In the genomic region with DNA sequence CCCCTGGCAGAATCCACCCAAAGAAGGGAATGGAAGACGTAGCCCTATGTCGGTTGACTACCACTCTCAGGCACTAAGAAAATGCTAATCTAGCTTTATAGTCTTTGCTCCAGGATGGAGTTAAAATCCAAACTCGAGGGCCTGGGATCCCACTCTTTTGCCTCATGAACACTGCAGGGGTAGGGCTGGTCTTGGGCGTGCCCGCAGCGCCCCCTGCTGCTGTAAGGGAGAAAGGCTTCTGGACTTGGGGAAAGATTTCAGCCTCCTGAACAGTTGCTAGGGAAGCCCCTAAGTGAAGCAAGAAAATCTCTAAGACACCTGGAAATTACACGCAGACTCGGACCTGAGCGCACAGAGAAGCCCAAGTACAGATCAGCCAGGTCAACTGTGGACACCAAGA, we compare ENCODE assay signal across 9 mouse cellular contexts. TPM values are rescaled to one million over a fixed set of nuclear protein-coding genes. Genes with fewer than 3 reads are reported as not detected.
DNase-seq lines count a peak whose midpoint lies in the region; TF ChIP-seq lines count a peak whose summit lies in the region.
"Had no signal": no experiment of that assay in that cellular context is flagged by ENCODE, and none has a peak within 500 bp of the region (broad histone marks: within the 10 kb centered on the region; RNA-seq: fewer than 3 reads in every experiment).

No protein-coding gene starts in this region.

- TF ChIP-seq POLR2A in spleen, adult 2 months (IDR thresholded peaks at IDR 0.05; ENCODE audit: low read depth, low read length) = no peak

- H3K4me3 ChIP-seq in ES-E14 (ENCODE audit: insufficient read depth in 1 of 2, low read depth in 1 of 2, low read length in 2 of 2, poor library complexity in 1 of 2, severe bottlenecking in 1 of 2) = no peak overlapping the region
- no peak overlapping the region for H3K4me3 ChIP-seq in spleen, adult 2 months (ENCODE audit: extremely low read depth, insufficient read depth, insufficient read length)
- H3K4me3 ChIP-seq: liver, embryonic 15.5 days had no signal

- no peaks in the 10 kb centered on the region for H3K36me3 ChIP-seq in ES-E14 (ENCODE audit: control insufficient read depth, insufficient read depth, low read length, poor library complexity, severe bottlenecking)
- H3K36me3 ChIP-seq in spleen, adult 2 months (ENCODE audit: control insufficient read depth, insufficient read depth, low read length) = no peaks in the 10 kb centered on the region
- H3K36me3 ChIP-seq: liver, embryonic 15.5 days had no signal

- no peak overlapping the region for H3K27ac ChIP-seq in ES-E14 (ENCODE audit: insufficient read depth, low read depth, low read length, poor library complexity, severe bottlenecking)
- no peak overlapping the region for H3K27ac ChIP-seq in spleen, adult 2 months (ENCODE audit: insufficient read depth, low read length)
- H3K27ac ChIP-seq: liver, embryonic 15.5 days had no signal

- peak; percentile 81 for TF ChIP-seq CTCF in spleen, adult 2 months (IDR thresholded peaks at IDR 0.05; ENCODE audit: extremely low read depth, insufficient read depth, insufficient read length, insufficient replicate concordance)

- WGBS in spleen, adult 2 months = 23% methylated on average over 9 of the region's 9 CpGs

- DNase-seq in cerebellum, adult 18-20 months = peak; percentile 20 to 58
- DNase-seq in cerebellum, adult 11-12 months = no peak
- DNase-seq in ES-E14 (ENCODE audit: low read depth, low spot score) = peak; percentile 74
- DNase-seq in cerebellum, postnatal 25 days = peak; percentile 62 to 74
- peak; percentile 79 for DNase-seq in gastrocnemius, postnatal 10 days
- peak; percentile 59 to 84 for DNase-seq in kidney, postnatal 36 days
- peak; percentile 58 for DNase-seq in lung, postnatal 36 days
- DNase-seq in spleen, adult 2 months (ENCODE audit: low read depth in 1 of 2, low spot score in 2 of 2) = peak in 1 of 2 experiments; percentile 35

- no peak overlapping the region for H3K9ac ChIP-seq in ES-E14 (ENCODE audit: insufficient read depth, low read depth, low read length, poor library complexity, severe bottlenecking)
- H3K9ac ChIP-seq: liver, embryonic 15.5 days had no signal

- H3K27me3 ChIP-seq in spleen, adult 2 months (ENCODE audit: control insufficient read depth, insufficient read depth, low read length) = no peaks in the 10 kb centered on the region

- in situ Hi-C loops in ES-E14 (cut with MboI; ENCODE audit: low sequenced_read_pairs in 2 of 2, unreplicated experiment in 2 of 2) = loop anchor here (5.0 to 25.0 kb wide), 4 partner anchors 143 to 663 kb away; partner anchors contain the start of gene Cxcl12 (in 1 of the 2)

- H3K9me3 ChIP-seq in ES-E14 (ENCODE audit: control insufficient read depth, insufficient read depth, low read depth, low read length) = no peaks in the 10 kb centered on the region
- H3K9me3 ChIP-seq: liver, embryonic 15.5 days had no signal

- 0 out of 4 replicates have a peak, but pooled peaks cover 0 to 2% of the 10 kb centered on the region in 2 experiments for H3K4me1 ChIP-seq in ES-E14 (ENCODE audit: control insufficient read depth in 2 of 2, insufficient read depth in 2 of 2, low read length in 2 of 2, poor library complexity in 1 of 2)
- no peaks in the 10 kb centered on the region for H3K4me1 ChIP-seq in spleen, adult 2 months (ENCODE audit: control insufficient read depth, insufficient read depth, insufficient read length)
- H3K4me1 ChIP-seq: liver, embryonic 15.5 days had no signal

TF ChIP-seq in ES-E14, 5 proteins besides CTCF, POLR2A, EP300 and RAD21:
- TF ChIP-seq HCFC1 (IDR thresholded peaks at IDR 0.05; ENCODE audit: borderline replicate concordance, insufficient read depth, low read length) = peak; percentile 10; the same call in 1 of the 2 replicates
- no peak for TF ChIP-seq MAFK (IDR thresholded peaks at IDR 0.05; ENCODE audit: insufficient read depth, low read depth, low read length)
- TF ChIP-seq ZNF384 (IDR thresholded peaks at IDR 0.05; ENCODE audit: low read depth, low read length) = no peak
- TF ChIP-seq ZC3H11A (IDR thresholded peaks at IDR 0.05; ENCODE audit: borderline replicate concordance, low read depth, low read length) = peak; percentile 81; the same call in 1 of the 2 replicates
- TF ChIP-seq CHD2 (IDR thresholded peaks at IDR 0.05; ENCODE audit: low read depth, low read length) = no peak

RNA-seq across cellular contexts. Expression of gene Zfp637, which starts 12.7 kb away (rescaled TPM):
- total RNA-seq in ES-E14 (2012; rRNA removed) = 7.8 and 14.3 TPM in 2 replicates
- total RNA-seq in gastrocnemius, postnatal 10 days (2021) = 10 to 100 TPM; 31.8 to 32.9 TPM
- 13.7 and 14.9 TPM in 2 replicates for polyA plus RNA-seq in spleen, adult 2 months (2012; rRNA removed)

RNA-seq across cellular contexts. Expression of gene Zfp239, which starts 33.6 kb away (rescaled TPM):
- 9.1 and 10.2 TPM in 2 replicates for total RNA-seq in ES-E14 (2012; rRNA removed)
- under 1 TPM; 0.23 to 0.95 TPM for total RNA-seq in gastrocnemius, postnatal 10 days (2021)
- 1.4 and 1.9 TPM in 2 replicates for polyA plus RNA-seq in spleen, adult 2 months (2012; rRNA removed)
